Mouse (Mus musculus) stomach, embryonic 15.5 days (tissue): ENCODE data around the gene Ppp1r3f. TPM values are rescaled to one million over a fixed set of nuclear protein-coding genes. Genes with fewer than 3 reads are reported as not detected.

Experiments
- ATAC-seq: fragments of 200-750 bp; cut with Nextera tagmentation; 2 replicates; pipeline ENCODE4 v1.8.0; 2017; ENCODE audit warnings: low read depth, moderate number of reproducible peaks, moderate TSS enrichment; ENCODE audit not compliant: insufficient read depth, low FRiP score
- H3K27ac ChIP-seq: fragments of 300-500 bp; sonication (generic); 2 replicates; pipeline ENCODE4 v1.5.1; 2015; ENCODE audit warnings: mild to moderate bottlenecking, inconsistent platforms
- H3K27me3 ChIP-seq: fragments of 300-500 bp; sonication (generic); replicated peaks from 2 replicates; pipeline ENCODE4 v1.6.1; 2015; ENCODE audit warnings: inconsistent platforms
- H3K36me3 ChIP-seq: fragments of 300-500 bp; sonication (generic); 2 replicates; pipeline ENCODE4 v1.6.1; 2015; ENCODE audit warnings: inconsistent platforms
- H3K4me1 ChIP-seq: fragments of 300-500 bp; sonication (generic); 2 replicates; pipeline ENCODE4 v1.6.1; 2015; ENCODE audit warnings: inconsistent platforms
- H3K4me2 ChIP-seq: fragments of 300-500 bp; sonication (generic); 2 replicates; pipeline ENCODE4 v1.6.1; 2015; ENCODE audit warnings: mild to moderate bottlenecking, inconsistent platforms
- H3K4me3 ChIP-seq: fragments of 300-500 bp; sonication (generic); replicated peaks from 2 replicates; pipeline ENCODE4 v1.5.1; 2015; ENCODE audit warnings: inconsistent platforms
- H3K9ac ChIP-seq: fragments of 300-500 bp; sonication (generic); 2 replicates; pipeline ENCODE4 v1.6.1; 2015; ENCODE audit warnings: inconsistent platforms
- H3K9me3 ChIP-seq: fragments of 300-500 bp; sonication (generic); 2 replicates; pipeline ENCODE4 v1.6.1; 2016; ENCODE audit warnings: inconsistent platforms
- WGBS: fragments of 180-500 bp; shearing (Covaris S2); methylation state at CpG from one replicate; pipeline ENCODE4 v1.1.7; 2015; 5-methylcytosine and 5-hydroxymethylcytosine counted together
- polyA plus RNA-seq: library from polyadenylated mRNA; unstranded; fragments of >200 nt; fragmentation: Nextera tagmentation; extraction: Ambion mirVana; gene quantifications from 2 replicates; pipeline ENCODE4 v1.2.1, GENCODE M21; 2015

The Ppp1r3f gene
- 1.6 and 2.0 TPM in 2 replicates for polyA plus RNA-seq

DNA sequence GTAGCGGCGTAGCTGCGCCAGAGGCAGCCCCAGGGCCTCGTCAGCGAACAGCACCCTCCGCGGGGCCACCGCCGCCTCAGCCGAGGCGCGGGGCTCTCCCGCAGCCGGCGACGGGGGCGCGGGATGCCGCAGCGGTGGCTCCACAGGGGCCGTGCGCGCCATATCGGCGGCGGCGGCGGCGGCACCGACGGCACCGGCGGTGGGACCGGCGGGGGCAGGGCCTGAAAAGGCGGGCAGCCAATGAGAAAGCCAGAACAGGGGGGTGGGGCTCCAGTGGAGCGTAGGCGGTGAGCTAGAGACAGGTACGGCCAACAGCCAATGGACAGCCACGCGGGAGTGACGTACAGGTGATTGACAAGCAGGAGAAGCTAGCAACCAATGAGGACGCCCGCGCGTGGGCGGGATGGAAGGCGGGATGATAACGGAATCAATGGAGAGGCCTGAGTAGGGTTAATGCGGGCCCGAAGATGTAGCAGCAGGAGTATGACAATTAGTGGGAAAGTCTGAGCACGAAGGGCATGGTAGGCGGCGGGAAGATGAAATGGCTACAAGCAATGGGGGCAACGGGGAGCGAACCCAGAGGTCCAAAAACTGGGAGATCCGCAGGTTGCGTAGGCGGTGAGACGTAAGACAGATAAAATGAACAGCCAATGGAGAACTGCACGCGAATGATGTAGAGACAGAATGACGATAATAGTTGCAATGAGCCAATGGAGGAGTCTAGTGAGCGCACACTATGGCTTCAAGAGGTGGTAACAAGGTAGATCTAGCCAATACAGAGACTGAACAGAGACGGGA lies at the start of gene Ppp1r3f:
TSS of gene Ppp1r3f (minus strand) at position 197 of the 798 bp plus-strand sequence.
- peaks cover 3% of the 10 kb centered on the region; the same call in 1 of the 2 replicates for H3K4me1 ChIP-seq
- peak within 1 kb of the TSS; percentile 61 for H3K4me3 ChIP-seq
- peak within 1 kb of the TSS; percentile 62 for H3K4me2 ChIP-seq
- no peaks in the 10 kb centered on the region for H3K36me3 ChIP-seq
- 18% methylated on average over 65 of the region's 65 CpGs for WGBS
- no peaks in the 10 kb centered on the region for H3K27me3 ChIP-seq
- ATAC-seq = peak; percentile 98
- H3K9ac ChIP-seq = peak within 1 kb of the TSS; percentile 48
- no peaks in the 10 kb centered on the region for H3K9me3 ChIP-seq
- H3K27ac ChIP-seq = peak within 1 kb of the TSS; percentile 71; the same call in 1 of the 2 replicates

DNA sequence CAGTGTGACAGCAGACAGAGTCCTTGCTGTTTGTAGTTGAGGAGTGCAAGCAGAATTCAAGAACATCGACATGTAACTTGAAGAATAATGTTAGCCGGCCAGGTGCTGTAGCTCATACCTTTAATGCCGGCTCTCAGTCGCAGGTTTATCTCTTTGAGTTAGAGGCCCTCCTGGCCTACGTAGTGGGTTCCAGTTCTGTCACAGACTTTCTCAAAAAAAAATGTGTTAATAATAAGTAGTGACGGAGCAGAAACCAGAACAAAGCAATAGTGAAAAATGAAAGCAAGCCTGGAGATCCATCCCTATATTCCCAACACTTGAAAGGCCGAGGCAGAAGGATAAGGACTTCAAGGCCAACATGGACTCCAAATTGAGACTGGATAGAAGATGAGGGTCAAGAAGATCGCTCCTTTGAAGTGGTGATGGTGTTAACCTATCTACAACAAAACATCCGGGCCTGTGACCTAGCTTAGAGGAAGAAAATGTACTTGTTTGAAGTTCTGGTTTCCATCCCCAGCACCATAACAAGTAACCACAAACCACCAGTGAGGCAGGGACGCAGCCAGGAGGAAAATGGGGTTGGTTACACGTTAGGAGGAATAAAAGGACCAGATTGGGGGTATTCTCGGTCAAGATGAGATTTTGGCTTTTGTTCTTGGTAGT lies 43.9 kb upstream of the Ppp1r3f start:
- Histone ChIP-seq H3K9me3 (no peaks in the 10 kb centered on the region), H3K9ac (no peak overlapping the region), H3K4me3 (no peak overlapping the region), H3K4me1 (no peaks in the 10 kb centered on the region), H3K27me3 (no peaks in the 10 kb centered on the region), H3K4me2 (no peak overlapping the region), H3K27ac (no peak overlapping the region), H3K36me3 (no peaks in the 10 kb centered on the region)
- ATAC-seq = no peak
- 76% methylated on average over 12 of the region's 12 CpGs for WGBS

DNA sequence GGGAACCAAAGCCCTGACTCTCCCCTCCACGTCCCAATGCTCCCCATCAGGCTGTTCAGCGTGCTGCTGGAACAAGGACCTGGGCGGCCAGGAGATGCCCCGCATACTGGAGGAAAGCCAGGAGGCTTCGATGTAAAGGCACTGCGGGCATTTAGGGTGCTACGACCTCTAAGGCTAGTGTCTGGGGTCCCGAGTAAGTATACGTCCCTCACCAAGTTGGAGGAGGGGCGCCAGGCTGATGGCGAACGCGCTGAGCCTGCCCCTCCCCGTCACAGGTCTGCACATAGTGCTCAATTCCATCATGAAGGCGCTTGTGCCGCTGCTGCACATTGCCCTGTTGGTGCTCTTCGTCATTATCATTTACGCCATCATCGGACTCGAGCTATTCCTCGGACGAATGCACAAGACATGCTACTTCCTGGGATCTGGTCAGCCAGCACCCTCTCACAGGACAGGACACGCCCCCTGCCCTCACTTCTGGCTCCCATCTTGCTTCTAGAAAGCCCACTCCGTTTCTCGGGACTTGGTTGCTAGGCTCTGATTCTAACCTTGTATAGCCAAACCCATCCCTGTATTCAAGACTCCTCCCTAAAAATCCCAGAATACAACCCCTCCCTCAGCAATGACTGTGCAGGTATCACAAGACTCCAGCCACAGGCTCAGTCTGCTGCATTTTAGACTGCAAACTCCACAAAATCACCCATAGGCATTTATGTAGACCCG lies 36.6 kb upstream of the Ppp1r3f start:
- no peaks in the 10 kb centered on the region for H3K27me3 ChIP-seq
- no peaks in the 10 kb centered on the region for H3K4me1 ChIP-seq
- no peak overlapping the region for H3K9ac ChIP-seq
- WGBS = 30% methylated on average over 26 of the region's 26 CpGs
- no peak overlapping the region for H3K27ac ChIP-seq
- no peaks in the 10 kb centered on the region for H3K36me3 ChIP-seq
- no peak for ATAC-seq
- no peaks in the 10 kb centered on the region for H3K9me3 ChIP-seq
- H3K4me3 ChIP-seq = peak overlapping the region; percentile 40
- peak overlapping the region; percentile 81 for H3K4me2 ChIP-seq

DNA sequence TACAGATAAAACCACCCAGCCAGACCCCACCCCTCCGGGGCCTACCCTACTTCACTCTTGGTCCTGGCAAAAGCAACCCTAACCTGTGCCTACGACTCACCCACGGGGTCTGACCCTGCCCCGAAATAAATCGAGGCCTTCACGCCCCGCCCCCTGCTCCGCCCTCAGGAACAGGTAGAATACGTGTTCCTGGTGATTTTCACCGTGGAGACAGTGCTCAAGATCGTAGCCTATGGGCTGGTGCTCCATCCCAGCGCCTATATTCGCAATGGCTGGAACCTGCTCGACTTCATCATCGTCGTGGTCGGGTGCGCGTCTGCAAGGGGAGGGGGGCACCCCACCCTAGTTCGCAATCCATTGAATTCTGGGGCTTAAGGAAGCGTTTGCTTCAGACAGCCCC lies 36.0 kb upstream of the Ppp1r3f start:
- Histone ChIP-seq H3K27ac (no peak overlapping the region), H3K4me2 (peak overlapping the region; percentile 81), H3K36me3 (no peaks in the 10 kb centered on the region), H3K27me3 (no peaks in the 10 kb centered on the region), H3K4me3 (peak overlapping the region; percentile 40), H3K4me1 (no peaks in the 10 kb centered on the region), H3K9me3 (no peaks in the 10 kb centered on the region), H3K9ac (no peak overlapping the region)
- ATAC-seq = no peak; the same call in 1 of the 2 replicates
- WGBS = 31% methylated on average over 21 of the region's 21 CpGs

DNA sequence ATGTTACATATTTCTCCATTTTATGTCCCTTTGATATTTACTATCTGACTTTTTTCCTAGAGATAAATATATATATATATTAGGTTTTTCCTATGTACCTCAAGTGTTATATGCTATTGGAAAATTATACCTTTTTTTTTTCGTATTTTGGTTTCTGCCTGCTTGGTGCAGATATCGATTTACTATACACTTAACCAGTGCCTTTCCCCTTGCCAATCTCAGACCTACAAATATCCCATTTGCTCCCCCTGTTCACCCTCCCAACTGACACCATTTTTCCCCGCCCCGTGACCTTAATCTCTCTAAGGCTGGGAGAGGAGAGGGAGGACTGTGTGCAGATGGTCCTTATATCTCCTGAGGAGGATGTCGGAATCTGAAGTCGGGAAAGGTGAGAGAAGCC lies 32.7 kb upstream of the Ppp1r3f start, which contains the start of gene Cacna1f:
TSS of gene Cacna1f (plus strand) at position 301 of the 400 bp plus-strand sequence.
- Histone ChIP-seq H3K4me1 (no peaks in the 10 kb centered on the region), H3K27ac (no peak within 1 kb of the TSS), H3K9ac (no peak within 1 kb of the TSS), H3K36me3 (no peaks in the 10 kb centered on the region), H3K4me3 (no peak within 1 kb of the TSS), H3K9me3 (no peaks in the 10 kb centered on the region), H3K4me2 (no peak within 1 kb of the TSS), H3K27me3 (no peaks in the 10 kb centered on the region)
- no peak for ATAC-seq
- WGBS = 49% methylated on average over 6 of the region's 6 CpGs

DNA sequence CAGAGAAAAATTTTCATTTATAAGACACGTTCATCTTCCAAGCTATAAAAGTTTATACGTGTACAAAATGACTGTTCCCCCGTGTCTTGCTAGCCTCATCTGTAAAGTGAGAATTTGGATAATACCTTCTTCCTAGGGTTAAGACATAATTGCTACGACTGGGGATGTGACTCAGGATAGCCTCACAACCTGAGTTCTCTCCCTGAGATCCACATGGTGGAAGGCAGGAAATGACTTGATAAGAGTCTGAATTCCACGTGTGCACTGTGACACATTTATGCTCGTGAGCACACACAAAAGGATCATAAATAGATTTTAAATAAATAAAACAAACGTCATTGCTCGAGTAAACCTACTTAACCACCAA lies 31.5 kb upstream of the Ppp1r3f start:
- no peak overlapping the region for H3K27ac ChIP-seq
- no peaks in the 10 kb centered on the region for H3K9me3 ChIP-seq
- no peak overlapping the region for H3K9ac ChIP-seq
- H3K27me3 ChIP-seq = no peaks in the 10 kb centered on the region
- ATAC-seq = peak; percentile 32; the same call in 1 of the 2 replicates
- H3K4me2 ChIP-seq = 0 out of 2 replicates have a peak overlapping the region, but pooled peaks have one; percentile 21
- no peaks in the 10 kb centered on the region for H3K4me1 ChIP-seq
- peak overlapping the region; percentile 50; the same call in 1 of the 2 replicates for H3K4me3 ChIP-seq
- 37% methylated on average over 8 of the region's 8 CpGs for WGBS
- H3K36me3 ChIP-seq = no peaks in the 10 kb centered on the region

DNA sequence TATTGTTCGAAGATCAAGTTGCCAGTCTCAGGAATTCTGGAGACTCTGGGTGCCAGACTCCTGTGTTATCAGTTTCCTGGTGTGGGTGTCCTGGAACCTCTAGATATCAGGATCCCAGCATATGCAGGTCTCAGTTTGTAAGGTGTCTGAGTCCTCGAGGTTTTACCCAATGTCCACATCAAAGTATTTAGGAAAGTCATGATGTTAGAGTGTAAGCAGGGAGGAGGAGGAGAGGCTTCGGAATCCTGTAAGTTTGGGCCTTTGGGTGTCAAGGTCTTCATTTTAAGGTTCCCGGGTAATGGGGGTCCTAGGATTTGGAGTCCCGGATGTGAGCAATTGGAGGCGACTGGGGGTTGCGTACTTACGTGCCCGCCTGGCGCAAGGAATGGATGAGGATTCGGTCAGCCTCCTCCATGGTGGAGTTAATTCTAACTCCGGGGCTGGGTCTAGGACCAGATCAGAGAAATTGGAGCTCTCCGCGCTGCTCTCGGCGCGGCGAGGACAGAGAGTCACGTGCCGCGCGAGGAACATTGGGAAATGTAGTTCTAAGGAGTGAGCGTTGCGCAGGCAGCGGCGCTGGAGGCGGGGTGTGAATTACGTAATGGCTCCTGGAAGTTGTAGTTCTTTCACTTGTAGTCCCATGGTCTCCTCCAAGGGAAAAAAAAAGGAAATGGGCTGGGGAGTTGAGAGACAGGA lies 30.9 kb upstream of the Ppp1r3f start, which contains the start of gene Ccdc22:
TSS of gene Ccdc22 (minus strand) at position 639 of the 696 bp plus-strand sequence.
- H3K27me3 ChIP-seq = no peaks in the 10 kb centered on the region
- peak within 1 kb of the TSS; percentile 50 for H3K4me3 ChIP-seq
- no peaks in the 10 kb centered on the region for H3K9me3 ChIP-seq
- H3K27ac ChIP-seq = 0 out of 2 replicates have a peak within 1 kb of the TSS, but pooled peaks have one; percentile 21
- peak within 1 kb of the TSS; percentile 48 for H3K4me2 ChIP-seq
- no peaks in the 10 kb centered on the region for H3K36me3 ChIP-seq
- WGBS = 12% methylated on average over 28 of the region's 28 CpGs
- no peaks in the 10 kb centered on the region for H3K4me1 ChIP-seq
- ATAC-seq = peak; percentile 90
- no peak within 1 kb of the TSS for H3K9ac ChIP-seq

DNA sequence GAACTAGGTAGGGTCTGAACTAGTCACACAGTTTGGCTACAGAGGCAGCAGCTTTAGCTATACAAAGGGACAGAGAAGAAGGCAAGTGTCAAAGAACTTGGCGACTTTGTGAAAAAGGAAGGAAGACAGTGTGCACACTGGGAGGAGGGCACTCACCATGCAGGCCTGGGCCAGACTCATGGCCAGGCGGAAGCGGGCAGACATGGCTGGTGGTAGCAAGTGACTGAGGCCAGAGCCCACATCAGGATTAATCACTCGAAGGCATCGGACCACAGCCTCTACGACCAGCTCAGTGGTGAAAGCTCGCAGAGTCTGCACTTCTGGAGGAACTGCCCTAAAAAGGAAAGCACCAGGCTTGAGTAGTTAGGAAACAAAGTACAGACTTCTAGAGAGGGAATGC lies 29.9 kb upstream of the Ppp1r3f start:
- Histone ChIP-seq H3K27ac (no peak overlapping the region), H3K36me3 (no peaks in the 10 kb centered on the region), H3K4me3 (0 out of 2 replicates have a peak overlapping the region, but pooled peaks have one; percentile 50), H3K4me1 (no peaks in the 10 kb centered on the region), H3K9ac (no peak overlapping the region), H3K9me3 (no peaks in the 10 kb centered on the region), H3K27me3 (no peaks in the 10 kb centered on the region), H3K4me2 (no peak overlapping the region)
- 85% methylated on average over 7 of the region's 7 CpGs for WGBS
- no peak for ATAC-seq

DNA sequence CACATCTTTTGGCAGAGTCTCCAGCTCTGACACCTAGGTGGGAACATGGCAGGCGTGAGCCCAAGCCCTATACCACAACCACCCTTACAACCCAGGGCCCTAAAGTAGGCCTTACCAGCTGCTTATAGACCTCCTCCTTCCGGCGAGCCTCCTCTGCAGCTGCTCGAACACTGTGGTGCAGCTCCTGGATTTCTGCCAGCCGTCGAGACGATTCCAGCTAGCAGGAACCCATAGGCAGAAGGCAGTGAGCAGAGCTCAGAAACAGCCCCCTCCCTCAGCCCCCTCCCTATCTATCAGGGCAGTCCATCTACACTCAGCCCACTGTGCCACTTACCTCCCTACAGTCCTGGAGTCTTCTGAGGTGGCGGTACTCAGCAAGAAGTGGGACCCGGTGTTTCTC lies 21.3 kb upstream of the Ppp1r3f start:
- no peaks in the 10 kb centered on the region for H3K9me3 ChIP-seq
- no peak overlapping the region for H3K4me2 ChIP-seq
- no peak overlapping the region for H3K27ac ChIP-seq
- H3K36me3 ChIP-seq = no peaks in the 10 kb centered on the region
- 80% methylated on average over 9 of the region's 9 CpGs for WGBS
- no peaks in the 10 kb centered on the region for H3K4me1 ChIP-seq
- H3K27me3 ChIP-seq = no peaks in the 10 kb centered on the region
- ATAC-seq = no peak
- H3K4me3 ChIP-seq = no peak overlapping the region
- no peak overlapping the region for H3K9ac ChIP-seq

DNA sequence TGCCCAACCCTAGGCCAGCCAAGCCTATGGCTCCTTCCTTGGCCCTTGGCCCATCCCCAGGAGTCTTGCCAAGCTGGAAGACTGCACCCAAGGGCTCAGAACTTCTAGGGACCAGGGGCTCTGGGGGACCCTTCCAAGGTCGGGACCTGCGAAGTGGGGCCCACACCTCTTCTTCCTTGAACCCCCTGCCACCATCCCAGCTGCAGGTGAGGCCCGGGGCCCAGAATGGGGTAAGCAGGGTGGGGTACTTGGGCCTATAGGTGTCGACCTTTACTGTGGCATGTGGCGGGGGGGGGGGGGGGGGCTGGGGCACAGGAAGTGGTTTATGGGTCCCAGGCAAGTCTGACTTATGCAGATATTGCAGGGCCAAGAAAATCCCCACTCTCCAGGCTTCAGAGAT lies 12.3 kb upstream of the Ppp1r3f start:
- Histone ChIP-seq H3K9me3 (no peaks in the 10 kb centered on the region), H3K4me2 (no peak overlapping the region), H3K36me3 (no peaks in the 10 kb centered on the region), H3K9ac (no peak overlapping the region), H3K4me1 (no peaks in the 10 kb centered on the region), H3K27me3 (no peaks in the 10 kb centered on the region), H3K27ac (no peak overlapping the region), H3K4me3 (no peak overlapping the region)
- 86% methylated on average over 4 of the region's 5 CpGs for WGBS
- no peak for ATAC-seq

DNA sequence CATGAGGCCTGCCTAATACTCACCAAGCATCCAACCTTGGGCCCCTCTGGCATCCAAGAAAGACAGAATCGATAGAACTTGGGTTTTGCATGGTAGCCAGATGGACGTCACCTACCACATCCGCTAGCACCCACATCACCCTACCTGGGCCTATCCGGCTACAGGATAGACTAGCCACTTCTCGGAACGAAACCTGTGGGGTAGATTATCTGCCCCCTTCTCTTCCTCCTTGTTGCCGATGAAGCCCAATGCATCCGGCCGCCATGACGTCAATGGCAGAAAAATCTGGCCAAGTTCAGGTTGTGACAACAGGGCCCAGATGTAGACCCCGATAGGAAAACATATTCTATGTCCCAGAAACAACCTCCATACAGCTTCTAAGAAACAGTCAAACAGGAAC lies 9.8 kb upstream of the Ppp1r3f start:
- H3K4me3 ChIP-seq = no peak overlapping the region
- no peak for ATAC-seq
- H3K9me3 ChIP-seq = no peaks in the 10 kb centered on the region
- WGBS = 88% methylated on average over 11 of the region's 11 CpGs
- no peak overlapping the region for H3K4me2 ChIP-seq
- no peak overlapping the region for H3K27ac ChIP-seq
- H3K9ac ChIP-seq = no peak overlapping the region
- H3K36me3 ChIP-seq = no peaks in the 10 kb centered on the region
- no peaks in the 10 kb centered on the region for H3K4me1 ChIP-seq
- H3K27me3 ChIP-seq = no peaks in the 10 kb centered on the region
